Mouse (Mus musculus) small intestine, adult 2 months (tissue): Measurements from ENCODE around the gene AV320801. TPM values are rescaled to one million over a fixed set of nuclear protein-coding genes. Genes with fewer than 3 reads are reported as not detected.
"Not testable (repeated sequence)": the region's sequence is repeated elsewhere in the genome, so short reads cannot be mapped to it uniquely, and the experiment has no call there.

Experiments
- H3K27ac ChIP-seq: fragments of 200-500 bp; 2 replicates; pipeline ENCODE4 v1.5.1; 2012; ENCODE audit warnings: low read depth, low read length, control low read depth, inconsistent platforms; ENCODE audit not compliant: insufficient read depth
- H3K27me3 ChIP-seq: fragments of 200-500 bp; 2 replicates; pipeline ENCODE4 v1.6.1; 2012; ENCODE audit warnings: mild to moderate bottlenecking, moderate library complexity, low read length, inconsistent platforms; ENCODE audit not compliant: control insufficient read depth, insufficient read depth
- H3K36me3 ChIP-seq: fragments of 200-500 bp; 2 replicates; pipeline ENCODE4 v1.6.1; 2012; ENCODE audit warnings: mild to moderate bottlenecking, low read length, control low read depth, inconsistent platforms; ENCODE audit not compliant: control insufficient read depth, insufficient read depth
- H3K4me1 ChIP-seq: fragments of 200-500 bp; 2 replicates; pipeline ENCODE4 v1.6.1; 2012; ENCODE audit warnings: low read length, inconsistent platforms, mixed read lengths; ENCODE audit not compliant: control insufficient read depth, insufficient read depth, insufficient read length
- H3K4me3 ChIP-seq: fragments of 200-500 bp; 2 replicates; pipeline ENCODE4 v1.5.1; 2012; ENCODE audit warnings: low read depth, mild to moderate bottlenecking, control low read depth, inconsistent platforms, low read length, moderate library complexity
- WGBS: fragments of 180-500 bp; shearing (Covaris S2); methylation state at CpG from one replicate; pipeline ENCODE4 v1.1.7; 2018; 5-methylcytosine and 5-hydroxymethylcytosine counted together
- polyA plus RNA-seq: library from polyadenylated mRNA; depleted of rRNA; stranded (reverse); fragments of >200 nt; gene quantifications from 2 replicates; pipeline ENCODE4 v1.2.3, GENCODE M21; 2012; rRNA removed

The AV320801 gene
- not detected in 2 replicates for polyA plus RNA-seq

- H3K4me1 ChIP-seq, H3K36me3 ChIP-seq, H3K27me3 ChIP-seq, H3K27ac ChIP-seq, H3K4me3 ChIP-seq: not testable (repeated sequence)
- 90% methylated on average over 7 of the region's 14 CpGs for WGBS
Observed at GRCm38 (mm10) chrX:135494288-135494687, at the start of gene AV320801. Gene AV320801 (plus strand): TSS chrX:135494588.

DNA sequence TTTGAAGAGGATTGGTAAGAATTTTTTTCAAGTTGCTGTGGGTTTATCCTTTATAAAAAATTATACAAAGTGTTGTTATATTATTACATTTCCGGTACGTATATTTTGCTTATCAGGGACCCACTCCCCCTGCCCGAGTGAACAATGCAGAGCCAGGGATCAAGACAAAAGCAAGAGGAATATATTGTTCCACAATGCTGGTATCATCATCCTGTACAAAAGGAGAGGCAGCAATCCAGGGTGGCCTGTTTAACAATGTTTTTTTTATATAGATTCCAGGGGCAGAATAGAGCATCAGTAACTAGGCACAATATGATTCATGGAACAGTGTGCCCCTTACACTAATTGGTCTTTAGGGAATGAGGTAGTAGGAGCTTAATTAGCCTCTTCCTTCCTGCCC lies 30.2 kb upstream of the AV320801 start:
- not testable (repeated sequence) for H3K4me1 ChIP-seq, H3K27me3 ChIP-seq, H3K36me3 ChIP-seq, H3K4me3 ChIP-seq, H3K27ac ChIP-seq
- no CpG with 5 or more reads among the region's 3 CpGs for WGBS

GRCm38 (mm10) chrX:135481902-135482301 lies 12.5 kb upstream of the AV320801 start:
- not testable (repeated sequence) for H3K36me3 ChIP-seq, H3K27me3 ChIP-seq, H3K4me1 ChIP-seq, H3K4me3 ChIP-seq, H3K27ac ChIP-seq
- no CpG with 5 or more reads among the region's 6 CpGs for WGBS

DNA sequence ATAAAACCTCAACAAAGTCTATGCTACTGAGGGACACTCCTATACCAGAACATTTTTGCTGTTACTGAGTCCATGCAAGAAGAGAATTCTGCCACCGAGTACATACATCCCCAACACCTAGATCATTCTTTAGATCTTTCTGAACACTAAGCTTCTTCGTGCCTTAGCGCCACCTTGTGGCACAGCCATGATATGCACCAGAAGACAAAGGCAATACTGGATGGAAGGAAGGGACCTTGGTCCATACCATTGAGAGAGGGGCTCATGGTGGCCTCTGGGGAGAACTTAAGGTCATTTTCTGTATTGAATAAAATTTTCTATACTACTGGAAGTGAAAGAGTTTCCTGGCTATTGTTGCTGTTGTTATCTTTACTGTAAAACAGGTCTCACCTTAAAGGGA lies 11.2 kb upstream of the AV320801 start:
- H3K4me1 ChIP-seq, H3K4me3 ChIP-seq, H3K27ac ChIP-seq, H3K27me3 ChIP-seq, H3K36me3 ChIP-seq: not testable (repeated sequence)
- no CpG with 5 or more reads among the region's 3 CpGs for WGBS

Other genes starting within 250 kb of the AV320801 start
- gene Pramel3, start 192.3 kb upstream of the AV320801 start, polyA plus RNA-seq, result not detected in 2 replicates
- not detected in 2 replicates for gene Gm5128, start 121.3 kb upstream of the AV320801 start, polyA plus RNA-seq
- gene Gm7903, start 60.8 kb upstream of the AV320801 start, polyA plus RNA-seq, result not detected in 2 replicates
- 0.25 and 0.43 TPM in 2 replicates for gene Nxf7, start 104.2 kb downstream of the AV320801 start, polyA plus RNA-seq
- gene Prame, start 133.1 kb downstream of the AV320801 start, polyA plus RNA-seq, result not detected in 2 replicates
- not detected in 2 replicates for gene Tcp11x2, start 199.2 kb downstream of the AV320801 start, polyA plus RNA-seq
- gene Tmsb15a, start 230.7 kb downstream of the AV320801 start, polyA plus RNA-seq, result not detected in 2 replicates
- gene Armcx5, start 248.1 kb downstream of the AV320801 start, polyA plus RNA-seq, result 0.13 TPM in 1 of 2 replicates, not detected in the other
- 1.4 and 2.6 TPM in 2 replicates for gene Gprasp1, start 248.1 kb downstream of the AV320801 start, polyA plus RNA-seq